Comparison of ENCODE assay signal across 9 mouse cellular contexts in genomic region chr7:123982461-123983038, GRCm38 (mm10). TPM values are rescaled to one million over a fixed set of nuclear protein-coding genes. Genes with fewer than 3 reads are reported as not detected.
A peak's percentile ranks its signal among the peaks of the same experiment; 100 is the strongest.
DNase-seq lines count a peak whose midpoint lies in the region; ATAC-seq lines count a peak whose summit lies in the region.
"Had no signal": no experiment of that assay in that cellular context is flagged by ENCODE, and none has a peak within 500 bp of the region (broad histone marks: within the 10 kb centered on the region; RNA-seq: fewer than 3 reads in every experiment).

Gene Hs3st4 (plus strand): TSS chr7:123982869.

- DNase-seq in layer of hippocampus, adult 11-12 months (ENCODE audit: low spot score) = peak; percentile 15
- no peak for DNase-seq in layer of hippocampus, adult 9-11 months
- peak; percentile 14 for DNase-seq in embryonic facial prominence, embryonic 14.5 days (ENCODE audit: low spot score)
- peak; percentile 50 for DNase-seq in hindbrain, embryonic 14.5 days (ENCODE audit: low spot score)
- peak; percentile 54 for DNase-seq in right cerebral cortex, postnatal 25 days

- H3K9ac ChIP-seq in embryonic facial prominence, embryonic 14.5 days (ENCODE audit: low read depth, low read length) = peak within 1 kb of the TSS; percentile 46; the same call in 1 of the 2 replicates
- peak within 1 kb of the TSS; percentile 76 for H3K9ac ChIP-seq in hindbrain, embryonic 14.5 days
- H3K9ac ChIP-seq in liver, embryonic 12.5 days = no peak within 1 kb of the TSS
- H3K9ac ChIP-seq: liver, embryonic 14.5 days had no signal

- ATAC-seq in embryonic facial prominence, embryonic 14.5 days (ENCODE audit: low read depth) = no peak
- peak; percentile 45; the same call in 1 of the 2 replicates for ATAC-seq in hindbrain, embryonic 14.5 days (ENCODE audit: low FRiP score)
- no peak for ATAC-seq in liver, embryonic 12.5 days
- no peak for ATAC-seq in megakaryocyte progenitor cell, adult 5-6 weeks (replicated peaks; ENCODE audit: poor library complexity)

- no peaks in the 10 kb centered on the region for H3K36me3 ChIP-seq in embryonic facial prominence, embryonic 14.5 days (ENCODE audit: control insufficient read depth, insufficient read depth, low read length)
- H3K36me3 ChIP-seq in hindbrain, embryonic 14.5 days (replicated peaks; ENCODE audit: control insufficient read depth, insufficient read depth) = no peaks in the 10 kb centered on the region
- H3K36me3 ChIP-seq in liver, embryonic 12.5 days = no peaks in the 10 kb centered on the region

- no peak within 1 kb of the TSS for H3K27ac ChIP-seq in embryonic facial prominence, embryonic 14.5 days (replicated peaks; ENCODE audit: low read depth, low read length)
- H3K27ac ChIP-seq in hindbrain, embryonic 14.5 days = no peak within 1 kb of the TSS
- no peak within 1 kb of the TSS for H3K27ac ChIP-seq in liver, embryonic 12.5 days
- H3K27ac ChIP-seq: liver, embryonic 14.5 days had no signal

- WGBS in embryonic facial prominence, embryonic 14.5 days = 2% methylated on average over 26 of the region's 74 CpGs
- 2% methylated on average over 44 of the region's 74 CpGs for WGBS in hindbrain, embryonic 14.5 days
- WGBS in liver, embryonic 12.5 days (ENCODE audit: insufficient replicate concordance) = 2% methylated on average over 40 of the region's 74 CpGs

- H3K4me3 ChIP-seq in embryonic facial prominence, embryonic 14.5 days (ENCODE audit: low read depth, low read length) = peak within 1 kb of the TSS; percentile 56
- H3K4me3 ChIP-seq in hindbrain, embryonic 14.5 days (replicated peaks; ENCODE audit: low read length) = peak within 1 kb of the TSS; percentile 76
- H3K4me3 ChIP-seq in liver, embryonic 12.5 days = peak within 1 kb of the TSS; percentile 45

- 0 out of 2 replicates have a peak, but pooled peaks cover 5% of the 10 kb centered on the region for H3K4me1 ChIP-seq in embryonic facial prominence, embryonic 14.5 days (ENCODE audit: control insufficient read depth, insufficient read depth, low read length)
- peaks cover 4% of the 10 kb centered on the region; the same call in 1 of the 2 replicates for H3K4me1 ChIP-seq in hindbrain, embryonic 14.5 days (replicated peaks; ENCODE audit: control insufficient read depth, insufficient read depth, low read length)
- H3K4me1 ChIP-seq in liver, embryonic 12.5 days = no peaks in the 10 kb centered on the region

- H3K9me3 ChIP-seq in embryonic facial prominence, embryonic 14.5 days (ENCODE audit: control insufficient read depth, low read length) = no peaks in the 10 kb centered on the region
- no peaks in the 10 kb centered on the region; the same call in 1 of the 2 replicates for H3K9me3 ChIP-seq in hindbrain, embryonic 14.5 days (ENCODE audit: control insufficient read depth, low read length)
- no peaks in the 10 kb centered on the region for H3K9me3 ChIP-seq in liver, embryonic 12.5 days (replicated peaks)

- peak within 1 kb of the TSS; percentile 97 for H3K4me2 ChIP-seq in embryonic facial prominence, embryonic 14.5 days (ENCODE audit: low read depth, low read length)
- H3K4me2 ChIP-seq in hindbrain, embryonic 14.5 days (replicated peaks) = peak within 1 kb of the TSS; percentile 92
- H3K4me2 ChIP-seq in liver, embryonic 12.5 days = peak within 1 kb of the TSS; percentile 61

- peaks cover 79% of the 10 kb centered on the region for H3K27me3 ChIP-seq in embryonic facial prominence, embryonic 14.5 days (replicated peaks; ENCODE audit: control insufficient read depth, insufficient read depth, low read length)
- H3K27me3 ChIP-seq in hindbrain, embryonic 14.5 days (ENCODE audit: control insufficient read depth, insufficient read depth, low read length) = peaks cover 74% of the 10 kb centered on the region
- H3K27me3 ChIP-seq in liver, embryonic 12.5 days (replicated peaks) = peaks cover 68% of the 10 kb centered on the region

RNA-seq across cellular contexts. Expression of gene Hs3st4, which starts in this region (rescaled TPM):
- 0.08 and 0.18 TPM in 2 replicates for polyA plus RNA-seq in embryonic facial prominence, embryonic 14.5 days (2014; fragmentation: Nextera tagmentation; extraction: Ambion mirVana)
- polyA plus RNA-seq in hindbrain, embryonic 14.5 days (2014; fragmentation: Nextera tagmentation; extraction: Ambion mirVana) = 8.9 and 9.7 TPM in 2 replicates
- polyA plus RNA-seq in liver, embryonic 12.5 days (2016; fragmentation: Nextera tagmentation; extraction: Ambion mirVana) = not detected in 2 replicates
- not detected in 2 replicates for total RNA-seq in megakaryocyte progenitor cell, adult 5-6 weeks (2015)
- total RNA-seq in megakaryocyte progenitor cell, adult 5-6 weeks (2017) = not detected in 2 replicates
- total RNA-seq: adrenal gland, postnatal 36 days had no signal
- polyA plus RNA-seq: liver, embryonic 14.5 days had no signal

Comparison
In these comparisons a context has a peak if more than half of its experiments do, and no peak if none do; other contexts are left out.
1. Peak in DNase-seq, H3K4me3 ChIP-seq, H3K9ac ChIP-seq and H3K4me2 ChIP-seq in embryonic facial prominence, embryonic 14.5 days; RNA of the gene not detected or under 1 TPM.